Mouse (Mus musculus) left cerebral cortex, postnatal 4 days (tissue): ENCODE results near the gene Pafah1b3. TPM values are rescaled to one million over a fixed set of nuclear protein-coding genes. Genes with fewer than 3 reads are reported as not detected.

Experiments used
- DNase-seq: peaks from one replicate; pipeline ENCODE4 v3.0.0-alpha.2; 2022
- intact Hi-C: fragments of 180-260 bp; cut with DNase I; formaldehyde crosslinking; loops from one replicate; pipeline ENCODE4 v1.15.1; 2025
- total RNA-seq, 2 experiments: library from RNA; stranded (reverse); gene quantifications; 2 replicates each; pipeline ENCODE4 v1.2.3; 2021

The Pafah1b3 gene
- total RNA-seq, 2 experiments from 2014 or later = 234 to 250 TPM

- intact Hi-C loops = no loop called here
- peak; percentile 78 for DNase-seq
Observed at GRCm38 (mm10) chr7:25246079-25246758, 51.6 kb downstream of the Pafah1b3 start.

Other genes with a start within 250 kb of the Pafah1b3 start
- gene Grik5, start 225.6 kb downstream of the Pafah1b3 start, total RNA-seq = 100 to 1,000 TPM; 204 to 219 TPM
- 10 to 100 TPM; 25.2 to 26.9 TPM for gene Zfp574, start 225.4 kb downstream of the Pafah1b3 start, total RNA-seq
- 10 to 100 TPM; 17.7 to 18.7 TPM for gene Pou2f2, start 118.3 kb downstream of the Pafah1b3 start, total RNA-seq
- 10 to 100 TPM; 15.1 to 16.8 TPM for gene Dedd2, start 77.4 kb downstream of the Pafah1b3 start, total RNA-seq
- gene Zfp526, start 76.6 kb downstream of the Pafah1b3 start, total RNA-seq = 1 to 10 TPM; 6.5 to 7.8 TPM
- 100 to 1,000 TPM; 195 to 197 TPM for gene Gsk3a, start 60.1 kb downstream of the Pafah1b3 start, total RNA-seq
- 10 to 100 TPM; 29.4 to 36.1 TPM for gene Erf, start 47.2 kb downstream of the Pafah1b3 start, total RNA-seq
- gene Cic, start 30.3 kb downstream of the Pafah1b3 start, total RNA-seq = 100 to 1,000 TPM; 324 to 333 TPM
- gene Prr19, start 3.4 kb upstream of the Pafah1b3 start, total RNA-seq = under 1 TPM; 0.52 to 0.87 TPM
- 100 to 1,000 TPM in 1 of 2 experiments, 10 to 100 TPM in 1; 99.6 to 104 TPM for gene Tmem145, start 8.1 kb upstream of the Pafah1b3 start, total RNA-seq
- 10 to 100 TPM; 81.0 to 89.9 TPM for gene Megf8, start 19.2 kb upstream of the Pafah1b3 start, total RNA-seq
- not detected for gene Cnfn, start 71.7 kb upstream of the Pafah1b3 start, total RNA-seq
- gene Lipe, start 100.7 kb upstream of the Pafah1b3 start, total RNA-seq = 1 to 10 TPM; 8.3 to 9.0 TPM
- gene Cxcl17, start 114.9 kb upstream of the Pafah1b3 start, total RNA-seq = not detected
- gene Ceacam1, start 179.6 kb upstream of the Pafah1b3 start, total RNA-seq = 1 to 10 TPM in 1 of 2 experiments, under 1 TPM in 1; 0.70 to 1.0 TPM
- not detected for gene Ceacam2, start 241.9 kb upstream of the Pafah1b3 start, total RNA-seq